ENCODE assay signal across 28 mouse cellular contexts in the genomic region with DNA sequence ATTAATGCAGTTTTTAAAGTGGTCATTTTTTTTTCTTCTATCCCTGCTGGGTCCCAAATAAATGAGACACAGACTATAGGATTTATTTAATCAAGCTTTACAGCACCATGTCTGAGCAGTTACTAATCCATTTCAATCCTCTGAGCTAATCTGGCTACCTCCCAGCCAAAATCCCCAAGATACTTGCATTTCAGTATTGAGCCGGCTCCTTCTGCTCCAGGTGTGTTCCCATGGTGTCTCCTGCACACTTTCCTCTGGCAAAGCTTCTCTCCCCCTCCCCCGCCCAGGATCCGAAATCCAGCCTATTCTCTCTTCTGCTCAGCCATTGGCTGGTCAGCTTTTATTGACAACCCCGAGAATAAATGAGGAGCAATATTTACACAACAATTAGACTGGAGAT.
DNase-seq lines count a peak whose midpoint lies in the region; ATAC-seq and TF ChIP-seq lines count a peak whose summit lies in the region.
"Had no signal": no experiment of that assay in that cellular context is flagged by ENCODE, and none has a peak within 500 bp of the region (broad histone marks: within the 10 kb centered on the region; RNA-seq: fewer than 3 reads in every experiment).

No protein-coding gene starts in this region.

- no peak overlapping the region for H3K4me3 ChIP-seq in midbrain, embryonic 14.5 days (replicated peaks; ENCODE audit: low read depth, low read length)
- H3K4me3 ChIP-seq in midbrain, embryonic 15.5 days = no peak overlapping the region
- no peak overlapping the region for H3K4me3 ChIP-seq in limb, embryonic 14.5 days (replicated peaks; ENCODE audit: low read length)
- H3K4me3 ChIP-seq: forebrain, embryonic 15.5 days; gastrocnemius, adult 2 months; heart, embryonic 13.5 days; hindbrain, embryonic 12.5 days; layer of hippocampus, adult 2 months; liver, embryonic 15.5 days; neural tube, embryonic 15.5 days had no signal

- ATAC-seq in midbrain, embryonic 14.5 days (ENCODE audit: low FRiP score, low TSS enrichment) = no peak
- no peak for ATAC-seq in midbrain, embryonic 15.5 days (replicated peaks)
- peak; percentile 62 for ATAC-seq in limb, embryonic 14.5 days (ENCODE audit: low FRiP score, low read depth)
- ATAC-seq: activated CD4-positive, CD25-positive, alpha-beta regulatory T cell, adult 4 months; forebrain, embryonic 15.5 days had no signal

- 60% methylated on average over 4 of the region's 4 CpGs for WGBS in midbrain, embryonic 14.5 days
- WGBS in midbrain, embryonic 15.5 days = 59% methylated on average over 4 of the region's 4 CpGs
- 66% methylated on average over 4 of the region's 4 CpGs for WGBS in limb, embryonic 14.5 days

- DNase-seq in heart, adult 11 months = peak; percentile 50
- no peak for DNase-seq in heart, postnatal 10 days
- peak; percentile 43 for DNase-seq in midbrain, embryonic 14.5 days
- DNase-seq in R1 (ENCODE audit: low read depth, low spot score) = peak; percentile 27
- DNase-seq in limb, embryonic 14.5 days (ENCODE audit: low spot score) = peak; percentile 46
- no peak for DNase-seq in ovary, postnatal 36 days (ENCODE audit: low spot score)
- DNase-seq: adrenal gland, adult 2 months; adrenal gland, postnatal 36 days; cerebellum, adult 2 months; cerebellum, postnatal 14 days; gastrocnemius, adult 2 months; gastrocnemius, postnatal 36 days; heart, postnatal 14 days; kidney, adult 18-20 months; kidney, postnatal 36 days; left cerebral cortex, postnatal 4 days; lung, postnatal 14 days; thymus, adult 2 months; thymus, postnatal 4 days had no signal

- H3K4me2 ChIP-seq in midbrain, embryonic 14.5 days (ENCODE audit: low read length) = no peak overlapping the region
- H3K4me2 ChIP-seq in midbrain, embryonic 15.5 days = no peak overlapping the region
- no peak overlapping the region for H3K4me2 ChIP-seq in limb, embryonic 14.5 days (replicated peaks; ENCODE audit: low read depth, low read length, severe bottlenecking)
- H3K4me2 ChIP-seq: forebrain, embryonic 15.5 days; heart, embryonic 13.5 days; hindbrain, embryonic 12.5 days; liver, embryonic 15.5 days; lung, embryonic 14.5 days; neural tube, embryonic 15.5 days had no signal

- intact Hi-C loops in heart, postnatal 10 days (cut with DNase I) = no loop called here

- 0 out of 2 replicates have a peak, but pooled peaks cover 3% of the 10 kb centered on the region for H3K4me1 ChIP-seq in midbrain, embryonic 14.5 days (ENCODE audit: control insufficient read depth, insufficient read depth, low read length)
- H3K4me1 ChIP-seq in midbrain, embryonic 15.5 days = peaks cover 5% of the 10 kb centered on the region
- H3K4me1 ChIP-seq in limb, embryonic 14.5 days (ENCODE audit: control insufficient read depth, insufficient read depth, low read length) = peaks cover 8% of the 10 kb centered on the region
- H3K4me1 ChIP-seq: forebrain, embryonic 15.5 days; liver, embryonic 15.5 days; neural tube, embryonic 15.5 days had no signal

- no peak for TF ChIP-seq POLR2A in limb, embryonic 14.5 days (IDR thresholded peaks at IDR 0.05; ENCODE audit: borderline replicate concordance, extremely low read depth, insufficient read depth, insufficient read length)

- no peak overlapping the region for H3K9ac ChIP-seq in midbrain, embryonic 14.5 days (replicated peaks; ENCODE audit: low read length)
- no peak overlapping the region for H3K9ac ChIP-seq in midbrain, embryonic 15.5 days
- H3K9ac ChIP-seq in limb, embryonic 14.5 days (ENCODE audit: low read depth, low read length, severe bottlenecking) = no peak overlapping the region
- H3K9ac ChIP-seq: forebrain, embryonic 15.5 days; heart, embryonic 13.5 days; hindbrain, embryonic 12.5 days; liver, embryonic 15.5 days; lung, embryonic 14.5 days; neural tube, embryonic 15.5 days had no signal

- H3K9me3 ChIP-seq in midbrain, embryonic 14.5 days (ENCODE audit: control insufficient read depth, low read length) = no peaks in the 10 kb centered on the region
- no peaks in the 10 kb centered on the region for H3K9me3 ChIP-seq in midbrain, embryonic 15.5 days
- no peaks in the 10 kb centered on the region for H3K9me3 ChIP-seq in limb, embryonic 14.5 days (ENCODE audit: control insufficient read depth, low read length)
- H3K9me3 ChIP-seq: forebrain, embryonic 15.5 days; heart, embryonic 13.5 days; hindbrain, embryonic 12.5 days; liver, embryonic 15.5 days; neural tube, embryonic 15.5 days had no signal

- H3K36me3 ChIP-seq in midbrain, embryonic 14.5 days (ENCODE audit: control insufficient read depth, insufficient read depth, low read length) = no peaks in the 10 kb centered on the region
- H3K36me3 ChIP-seq in midbrain, embryonic 15.5 days (replicated peaks) = no peaks in the 10 kb centered on the region
- no peaks in the 10 kb centered on the region for H3K36me3 ChIP-seq in limb, embryonic 14.5 days (ENCODE audit: control insufficient read depth, insufficient read depth, low read length)
- H3K36me3 ChIP-seq: forebrain, embryonic 15.5 days; heart, embryonic 13.5 days; hindbrain, embryonic 12.5 days; liver, embryonic 15.5 days; neural tube, embryonic 15.5 days had no signal

- no peaks in the 10 kb centered on the region for H3K27me3 ChIP-seq in midbrain, embryonic 14.5 days (ENCODE audit: control insufficient read depth, insufficient read depth, low read length)
- H3K27me3 ChIP-seq in midbrain, embryonic 15.5 days (replicated peaks) = no peaks in the 10 kb centered on the region
- H3K27me3 ChIP-seq in limb, embryonic 14.5 days (ENCODE audit: control insufficient read depth, insufficient read depth, low read length) = no peaks in the 10 kb centered on the region
- H3K27me3 ChIP-seq: forebrain, embryonic 15.5 days; heart, embryonic 13.5 days; hindbrain, embryonic 12.5 days; liver, embryonic 15.5 days; neural tube, embryonic 15.5 days had no signal

- H3K27ac ChIP-seq in midbrain, embryonic 14.5 days (replicated peaks; ENCODE audit: low read depth, low read length) = no peak overlapping the region
- H3K27ac ChIP-seq in midbrain, embryonic 15.5 days = no peak overlapping the region
- no peak overlapping the region for H3K27ac ChIP-seq in limb, embryonic 14.5 days (replicated peaks; ENCODE audit: low read depth, low read length)
- H3K27ac ChIP-seq: forebrain, embryonic 15.5 days; gastrocnemius, adult 2 months; heart, embryonic 13.5 days; hindbrain, embryonic 12.5 days; layer of hippocampus, adult 2 months; liver, embryonic 15.5 days; neural tube, embryonic 15.5 days had no signal

Comparison
In these comparisons a context has a peak if more than half of its experiments do, and no peak if none do; other contexts are left out.
1. DNase-seq: peak in heart, adult 11 months (single experiment), midbrain, embryonic 14.5 days (single experiment), R1 (single experiment) and limb, embryonic 14.5 days (single experiment); none in heart, postnatal 10 days (0 of 2) and ovary, postnatal 36 days (single experiment).